Mouse (Mus musculus) CD4-positive helper T cell, adult 2 months (primary cell): ENCODE measurements around the gene Agbl2.
"Not testable (repeated sequence)": the region's sequence is repeated elsewhere in the genome, so short reads cannot be mapped to it uniquely, and the experiment has no call there.

Experiments used
- DNase-seq: peaks from one replicate; pipeline ENCODE4 v3.0.0-alpha.2; 2012; ENCODE audit warnings: low read depth, missing footprints, low spot score

Gene Agbl2

GRCm38 (mm10) chr2:90815266-90815665 is 32.7 kb downstream of the Agbl2 start:
- DNase-seq, result no peak

DNA sequence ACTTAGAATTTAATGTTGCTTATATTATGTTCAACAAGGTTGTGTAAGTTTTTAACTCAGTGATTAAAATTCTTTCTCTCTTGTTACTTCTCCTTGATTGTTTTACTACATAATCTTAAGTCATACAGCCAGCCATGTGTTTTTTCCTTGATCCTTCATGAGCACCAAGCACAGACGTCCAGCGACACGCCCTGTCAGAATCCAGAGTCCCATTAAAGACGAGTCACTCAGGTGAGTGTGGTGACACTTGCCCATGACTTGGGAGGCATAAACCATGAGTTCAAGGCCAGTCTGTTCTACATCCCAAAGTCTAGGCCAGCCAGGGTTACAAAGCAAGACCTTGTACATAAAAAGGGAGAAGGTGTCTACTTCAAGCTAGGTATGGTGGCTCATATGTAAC is 33.6 kb downstream of the Agbl2 start:
- no peak for DNase-seq

- no peak for DNase-seq
Observed at GRCm38 (mm10) chr2:90818710-90819109, 36.2 kb downstream of the Agbl2 start.

DNA sequence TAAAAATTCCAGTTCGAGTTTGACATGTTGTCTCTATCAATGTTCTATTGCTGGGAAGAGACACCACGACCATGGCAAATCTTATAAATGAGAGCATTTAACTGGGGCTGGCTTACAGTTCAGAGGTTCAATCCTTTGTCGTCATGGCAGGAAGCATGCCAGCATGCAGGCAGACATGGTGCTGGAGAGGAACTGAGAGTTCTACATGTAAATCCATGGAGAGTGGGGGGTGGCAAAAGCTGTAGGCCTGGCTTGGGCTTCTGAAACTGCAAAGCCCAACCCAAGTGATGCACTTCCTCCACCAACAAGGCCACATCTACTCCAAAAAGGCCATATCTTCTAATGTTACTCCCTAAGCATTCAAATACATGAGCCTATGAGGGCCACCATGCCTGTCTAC is 38.4 kb downstream of the Agbl2 start:
- DNase-seq, result no peak

DNA sequence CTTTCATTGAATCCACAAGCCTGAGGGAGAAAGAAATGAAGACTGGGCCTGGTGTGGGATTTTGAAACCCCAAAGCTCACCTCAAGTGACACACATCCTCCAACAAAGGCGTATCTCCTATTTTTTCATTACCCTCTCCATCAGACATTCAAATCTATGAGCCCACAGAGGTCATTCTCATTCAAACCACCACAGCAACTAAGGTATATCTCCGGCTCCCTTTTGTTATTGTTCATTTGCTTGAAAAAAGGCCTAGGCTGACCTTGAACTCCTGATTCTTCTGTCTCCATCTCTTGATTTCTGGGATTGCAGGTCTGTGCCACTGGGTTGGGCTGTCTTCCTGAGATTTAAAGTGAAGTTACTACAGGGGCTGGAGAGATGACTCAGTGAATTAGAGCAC is 40.5 kb downstream of the Agbl2 start:
- DNase-seq, result no peak

DNA sequence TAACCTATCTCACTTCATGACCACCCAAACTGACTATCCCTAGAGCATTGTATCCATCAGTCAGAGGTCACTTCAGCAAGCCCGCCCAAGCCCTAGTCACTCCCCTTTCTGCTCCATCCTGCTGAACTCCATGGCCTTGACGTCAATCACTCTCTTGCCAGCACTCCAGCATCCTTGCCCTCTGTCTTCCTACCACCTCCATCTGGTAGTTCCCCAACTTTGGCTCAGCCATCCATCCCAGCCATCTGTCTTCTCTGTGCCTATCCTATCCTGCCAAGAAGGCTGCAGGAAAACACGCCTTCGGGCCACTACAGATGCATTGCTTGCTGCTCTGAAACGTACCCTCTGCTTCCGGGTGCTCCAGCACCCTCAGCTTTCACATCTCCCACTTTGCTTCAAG is 41.3 kb downstream of the Agbl2 start:
- DNase-seq, result no peak

DNA sequence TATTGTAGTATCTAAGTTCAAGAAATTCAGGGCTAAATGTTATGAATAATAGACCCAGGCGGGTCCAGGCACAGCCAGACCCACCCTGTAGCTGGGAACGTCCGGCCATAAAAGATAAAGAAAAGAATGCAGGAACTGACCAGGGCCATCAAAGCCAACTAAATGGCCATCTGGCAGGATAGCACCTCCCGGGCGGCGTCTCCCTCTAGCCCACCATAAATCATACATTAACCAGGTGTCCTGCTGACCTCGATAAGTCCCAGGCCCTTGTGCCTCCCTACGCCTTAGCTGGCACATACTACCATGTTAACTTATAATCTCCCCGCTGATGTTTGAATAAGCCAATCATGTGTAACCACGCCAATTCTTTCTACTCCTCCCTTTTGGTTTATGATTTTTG is 42.0 kb downstream of the Agbl2 start:
- not testable (repeated sequence) for DNase-seq

DNA sequence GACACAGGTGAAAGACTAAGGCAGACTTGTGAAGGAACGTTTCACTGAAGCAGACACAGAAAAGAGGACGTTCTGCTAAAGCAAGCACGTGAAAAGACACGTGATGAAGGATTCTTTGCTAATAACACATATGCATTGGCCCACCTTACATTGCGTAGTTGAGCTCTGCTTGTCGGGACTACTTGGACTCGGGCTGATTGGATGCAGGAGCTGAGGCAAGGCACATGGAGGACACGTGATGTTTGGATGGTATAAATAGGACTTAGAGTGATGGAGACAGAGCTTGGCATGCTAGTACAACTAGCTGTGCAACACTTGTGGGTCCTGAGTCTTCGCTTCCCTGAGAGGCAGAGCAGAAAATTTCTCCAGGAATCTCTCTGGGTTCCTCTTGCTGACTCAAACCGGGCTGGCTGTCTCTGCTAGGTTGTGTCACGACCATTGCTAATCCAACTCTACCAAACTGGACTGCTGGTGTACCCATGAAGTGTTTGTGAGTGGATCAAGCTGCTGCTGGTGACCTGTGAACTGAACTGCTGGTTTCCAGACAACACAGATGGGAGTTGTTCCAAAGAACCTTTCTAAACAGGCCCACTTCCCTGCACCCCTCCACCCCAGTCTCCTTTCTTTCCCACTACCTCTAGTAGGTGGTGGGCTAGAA is 43.1 kb downstream of the Agbl2 start:
- no peak for DNase-seq

- no peak for DNase-seq
Observed at GRCm38 (mm10) chr2:90828739-90829138, 46.2 kb downstream of the Agbl2 start.

- no peak for DNase-seq
Observed at GRCm38 (mm10) chr2:90833502-90833901, 51.0 kb downstream of the Agbl2 start.

- DNase-seq, result no peak
Observed at GRCm38 (mm10) chr2:90838621-90839020, 56.1 kb downstream of the Agbl2 start.

DNA sequence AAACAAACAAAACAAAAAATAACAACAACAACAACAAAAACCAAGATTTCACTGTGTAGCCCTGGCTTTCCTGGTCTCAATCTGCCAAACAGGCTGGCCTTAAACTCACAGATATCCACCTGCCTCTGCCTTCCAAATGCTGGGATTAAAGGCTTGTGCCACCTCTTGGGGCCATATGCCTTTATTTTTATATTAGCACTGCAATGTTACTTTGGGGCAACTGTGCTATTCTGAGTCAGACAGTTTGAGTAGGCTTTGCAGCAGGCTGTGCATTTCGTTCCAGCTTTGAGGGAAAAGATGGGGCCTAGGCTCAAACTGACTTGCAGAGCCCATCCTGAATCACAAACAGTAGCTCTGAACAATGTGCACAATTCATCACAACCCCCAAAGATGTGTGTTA is 61.1 kb downstream of the Agbl2 start:
- DNase-seq, result no peak

GRCm38 (mm10) chr2:90844262-90844661 is 61.7 kb downstream of the Agbl2 start:
- DNase-seq, result no peak

DNA sequence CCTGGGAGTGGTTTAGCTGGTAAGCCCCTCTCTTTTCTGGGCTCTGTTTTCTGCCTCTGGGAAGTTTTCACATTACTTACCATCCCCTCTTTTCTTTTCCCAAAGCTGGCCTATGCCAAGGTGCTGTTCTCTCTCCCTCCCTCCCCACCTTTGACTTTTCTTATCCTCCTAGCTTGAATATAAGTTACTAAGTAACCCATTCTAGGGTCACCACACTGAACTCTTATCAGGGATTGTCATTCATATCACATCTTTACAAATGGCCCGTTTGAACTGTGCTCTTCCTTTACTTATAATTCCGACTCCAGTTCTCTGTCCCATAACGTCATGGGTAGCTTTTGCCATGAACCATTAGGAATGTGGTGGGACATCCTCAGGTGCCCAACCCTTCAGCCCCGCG is 62.7 kb downstream of the Agbl2 start:
- DNase-seq, result no peak

DNA sequence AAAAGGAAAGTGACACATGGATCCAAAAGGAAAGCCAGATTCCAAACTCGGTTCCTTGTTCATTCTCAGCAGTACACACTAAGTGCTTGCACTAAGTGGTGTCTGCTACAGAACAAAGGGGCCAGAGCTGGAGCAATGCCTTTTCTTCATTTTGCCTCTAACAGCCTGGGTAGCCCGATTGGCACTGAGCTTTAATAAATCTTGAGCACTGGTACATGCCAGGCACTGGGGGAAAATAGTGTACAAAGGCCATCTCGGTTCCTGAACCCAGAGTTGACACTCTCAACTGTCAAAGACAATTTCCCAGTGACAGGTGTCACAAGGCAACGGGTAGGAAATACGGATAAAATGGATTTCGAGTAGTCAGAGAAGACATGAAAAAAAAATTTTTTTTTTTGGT is 63.6 kb downstream of the Agbl2 start:
- no peak for DNase-seq

- DNase-seq, result no peak
Observed at GRCm38 (mm10) chr2:90846597-90846954, 64.0 kb downstream of the Agbl2 start.

DNA sequence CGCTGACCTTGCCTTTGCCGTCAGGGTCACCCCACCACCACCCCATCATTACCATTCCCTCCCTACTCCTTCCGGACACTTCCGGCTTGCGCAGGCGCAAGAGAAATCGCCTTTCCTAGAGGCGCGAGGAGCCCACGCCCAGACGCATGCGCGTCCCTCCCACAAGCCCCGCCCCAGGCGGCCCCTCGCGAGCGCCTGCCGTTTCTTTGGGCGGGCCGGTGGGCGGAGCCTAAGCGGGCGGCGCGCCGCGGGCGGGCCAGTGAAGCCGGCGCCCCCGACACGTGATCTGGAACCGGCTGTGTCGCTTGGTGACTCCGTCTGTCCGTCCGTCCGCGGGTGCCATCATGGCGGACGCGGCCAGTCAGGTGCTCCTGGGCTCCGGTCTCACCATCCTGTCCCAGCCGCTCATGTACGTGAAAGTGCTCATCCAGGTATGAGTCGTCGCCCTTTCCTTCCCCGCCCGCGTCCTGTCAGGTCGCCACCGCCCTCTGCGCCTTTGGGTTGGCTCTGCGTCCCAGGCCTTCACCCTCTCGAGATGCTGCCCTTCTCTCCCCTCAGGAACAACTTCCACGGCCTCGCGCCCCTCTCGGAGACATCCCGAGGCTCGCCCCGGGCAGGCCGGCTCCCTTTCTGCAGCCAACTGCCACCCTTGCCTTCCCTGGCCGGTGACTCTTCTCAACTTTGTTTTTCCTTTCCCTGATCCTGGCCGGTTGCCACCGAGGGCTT is 64.6 kb downstream of the Agbl2 start, which contains the start of gene Mtch2:
Gene Mtch2, plus strand, starts transcription at position 201 of the 726 bp plus-strand sequence.
- DNase-seq, result peak; percentile 96

- peak; percentile 21 for DNase-seq
Observed at GRCm38 (mm10) chr2:90847681-90848050, 65.1 kb downstream of the Agbl2 start.

DNA sequence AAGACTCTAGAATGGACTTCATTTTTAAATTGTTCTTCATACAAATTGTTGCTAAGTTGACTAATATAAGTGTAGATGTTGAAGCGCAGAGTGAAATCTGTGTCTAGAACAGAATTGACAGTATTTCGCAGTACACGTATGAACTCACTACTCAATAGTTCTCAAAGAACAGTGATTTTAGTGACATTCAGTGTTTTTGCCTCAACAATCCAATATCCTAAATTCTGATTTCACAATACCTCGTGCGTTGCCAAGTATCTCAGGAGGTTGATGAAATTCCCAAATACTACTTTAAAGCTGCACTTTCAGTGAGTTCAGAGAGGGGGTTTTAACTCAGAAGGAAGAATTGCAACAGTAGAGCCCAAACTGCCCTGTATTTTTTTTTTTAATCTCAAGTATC is 65.8 kb downstream of the Agbl2 start:
- DNase-seq, result no peak

DNA sequence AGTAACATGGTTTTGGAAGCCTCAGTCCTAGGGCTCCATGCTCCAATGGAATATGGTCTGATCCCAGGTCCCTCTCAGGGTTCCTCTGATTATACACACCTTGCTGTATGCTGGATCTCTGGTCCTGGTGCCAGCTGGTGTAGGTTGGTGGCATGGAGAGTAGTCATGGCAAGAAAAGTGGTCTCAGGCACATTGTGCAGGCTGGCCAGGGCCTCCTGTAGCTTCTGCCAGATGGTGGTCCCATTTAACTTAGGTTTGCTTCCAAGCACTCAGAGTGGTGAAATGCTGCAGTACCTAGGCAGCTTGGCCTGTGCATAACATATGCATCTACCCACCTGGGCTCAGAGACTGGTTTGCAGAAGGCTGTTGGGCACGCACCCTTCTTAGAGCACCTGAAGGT is 67.9 kb downstream of the Agbl2 start:
- DNase-seq, result no peak

DNA sequence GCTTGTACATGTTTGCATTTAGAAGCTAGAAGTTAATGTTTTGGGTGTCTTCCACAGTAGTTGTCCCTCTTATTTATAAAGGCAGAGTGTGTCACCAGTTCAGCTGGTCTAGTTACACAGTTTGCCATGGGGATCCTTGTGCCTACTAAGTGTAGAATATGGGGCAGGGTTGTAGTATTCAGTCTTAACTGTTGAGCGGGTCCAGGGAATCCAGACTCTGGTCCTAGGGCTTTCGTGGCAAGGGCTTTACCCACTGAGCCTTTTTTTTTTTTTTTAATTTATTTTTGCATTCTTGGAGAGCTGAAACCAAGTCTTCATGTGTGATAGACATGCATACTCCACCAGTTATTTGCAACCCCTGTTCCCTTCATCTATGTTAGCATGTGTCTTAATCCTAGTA is 79.0 kb downstream of the Agbl2 start:
- DNase-seq, result no peak

DNA sequence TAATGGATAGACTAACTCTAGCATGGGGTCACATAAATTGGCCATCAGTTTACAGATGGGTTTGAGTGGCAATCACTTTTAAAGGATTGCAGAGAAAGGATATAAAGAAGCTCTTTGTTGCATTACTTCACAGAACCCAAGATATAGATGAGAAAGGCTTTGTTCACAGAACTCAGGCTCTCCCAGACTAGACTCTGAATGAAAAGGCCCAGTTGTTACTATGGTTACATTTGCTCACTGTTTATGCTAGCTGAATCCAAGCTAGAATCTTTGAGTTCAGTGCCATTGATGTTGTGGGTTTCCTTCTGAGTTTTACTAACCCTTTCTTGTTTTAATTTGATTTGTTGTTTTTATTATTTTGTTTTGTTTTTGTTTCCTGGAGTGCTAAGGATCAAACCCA is 81.7 kb downstream of the Agbl2 start:
- DNase-seq, result no peak

DNA sequence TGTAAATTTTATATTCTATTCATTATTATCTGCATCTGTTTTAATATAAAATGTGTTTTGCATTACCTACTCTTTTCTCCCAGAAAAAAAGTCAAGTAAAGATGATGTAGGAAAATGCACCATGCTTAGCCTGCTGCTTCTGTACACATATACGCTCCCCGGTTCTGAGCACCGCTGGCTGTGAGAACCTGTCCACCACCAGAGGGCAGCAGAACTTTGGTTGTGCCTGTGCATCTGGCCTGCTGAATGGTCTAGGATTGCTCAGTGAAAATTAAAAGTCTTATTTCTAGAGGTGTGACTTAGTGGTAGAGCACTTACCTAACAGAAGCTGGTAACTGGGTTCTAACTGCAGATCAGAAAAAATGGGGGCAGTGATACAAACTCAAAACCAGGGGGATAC is 84.0 kb downstream of the Agbl2 start:
- peak; percentile 60 for DNase-seq
